Mouse (Mus musculus) left cerebral cortex, adult 18-20 months (tissue): ENCODE measurements around the gene Pgm5. TPM values are rescaled to one million over a fixed set of nuclear protein-coding genes. Genes with fewer than 3 reads are reported as not detected.
A peak's percentile ranks its signal among the peaks of the same experiment; 100 is the strongest.
"Not testable (repeated sequence)": the region's sequence is repeated elsewhere in the genome, so short reads cannot be mapped to it uniquely, and the experiment has no call there.

ENCODE experiments used
- DNase-seq, 2 experiments: peaks; one replicate each; pipeline ENCODE4 v3.0.0; 2021 to 2022; ENCODE audit warnings: low spot score in 2 of 2, mixed read lengths in 1 of 2
- long read RNA-seq, 2 experiments: library from polyadenylated mRNA; stranded (forward); transcript quantifications; one replicate each; pipeline ENCODE4 v2.0.0; 2021
- total RNA-seq, 2 experiments: library from RNA; stranded (reverse); gene quantifications; 2 replicates each; pipeline ENCODE4 v1.2.3; 2021

Pgm5 gene
- total RNA-seq = 1 to 10 TPM; 6.9 to 8.8 TPM
- long read RNA-seq, experiment 1, partial matches to known transcripts = 0 of 1 reads
- long read RNA-seq, experiment 1, other reads (novel, unspliced or antisense) = 1 of 1 reads
- long read RNA-seq, experiment 2 = 0 reads

GRCm38 (mm10) chr19:24861612-24862451 lies at the start of gene Pgm5:
Pgm5 (minus strand) TSS chr19:24861855.
- no peak for DNase-seq

- DNase-seq = no peak
Measured at GRCm38 (mm10) chr19:24908385-24909155, 46.9 kb upstream of the Pgm5 start.

- no peak for DNase-seq
Measured at GRCm38 (mm10) chr19:24907655-24908054, 46.0 kb upstream of the Pgm5 start.

GRCm38 (mm10) chr19:24902821-24903220 lies 41.2 kb upstream of the Pgm5 start:
- DNase-seq = no peak

GRCm38 (mm10) chr19:24902256-24902655 lies 40.6 kb upstream of the Pgm5 start:
- DNase-seq = no peak

- no peak for DNase-seq
Measured at GRCm38 (mm10) chr19:24901666-24902065, 40.0 kb upstream of the Pgm5 start.

- no peak for DNase-seq
Measured at GRCm38 (mm10) chr19:24900581-24901220, 39.0 kb upstream of the Pgm5 start, which contains the start of gene Foxd4. Foxd4 (minus strand) TSS chr19:24901197.

GRCm38 (mm10) chr19:24899578-24900544 lies 38.2 kb upstream of the Pgm5 start:
- DNase-seq = no peak

- DNase-seq = no peak
Measured at GRCm38 (mm10) chr19:24898737-24899577, 37.3 kb upstream of the Pgm5 start.

- no peak for DNase-seq
Measured at GRCm38 (mm10) chr19:24897896-24898736, 36.5 kb upstream of the Pgm5 start.

GRCm38 (mm10) chr19:24897006-24897895 lies 35.6 kb upstream of the Pgm5 start:
- DNase-seq = no peak

GRCm38 (mm10) chr19:24896536-24896935 lies 34.9 kb upstream of the Pgm5 start:
- no peak for DNase-seq

GRCm38 (mm10) chr19:24886888-24887287 lies 25.2 kb upstream of the Pgm5 start:
- no peak for DNase-seq

GRCm38 (mm10) chr19:24885504-24885903 lies 23.8 kb upstream of the Pgm5 start:
- peak; percentile 51 to 59 for DNase-seq

GRCm38 (mm10) chr19:24881237-24881636 lies 19.6 kb upstream of the Pgm5 start:
- no peak for DNase-seq

GRCm38 (mm10) chr19:24875129-24875870 lies 13.6 kb upstream of the Pgm5 start, which contains the start of gene Gm10053:
Gm10053 (plus strand) TSS chr19:24875686.
- not testable (repeated sequence) for DNase-seq

- DNase-seq = no peak
Measured at GRCm38 (mm10) chr19:24873873-24874272, 12.2 kb upstream of the Pgm5 start.
